9 mouse cellular contexts compared by ENCODE assay signal in genomic region chr10:70119451-70119850, GRCm38 (mm10). TPM values are rescaled to one million over a fixed set of nuclear protein-coding genes. Genes with fewer than 3 reads are reported as not detected.
DNase-seq lines count a peak whose midpoint lies in the region; ATAC-seq and TF ChIP-seq lines count a peak whose summit lies in the region.
"Had no signal": no experiment of that assay in that cellular context is flagged by ENCODE, and none has a peak within 500 bp of the region (broad histone marks: within the 10 kb centered on the region; RNA-seq: fewer than 3 reads in every experiment).

No protein-coding gene starts in this region.

- H3K9me3 ChIP-seq in forebrain, embryonic 13.5 days (replicated peaks) = no peaks in the 10 kb centered on the region
- H3K9me3 ChIP-seq in forebrain, postnatal 0 days (ENCODE audit: low read length) = no peaks in the 10 kb centered on the region
- no peaks in the 10 kb centered on the region for H3K9me3 ChIP-seq in lung, embryonic 14.5 days (ENCODE audit: low read depth, low read length)
- no peaks in the 10 kb centered on the region for H3K9me3 ChIP-seq in hindbrain, embryonic 14.5 days (ENCODE audit: control insufficient read depth, low read length)
- no peaks in the 10 kb centered on the region for H3K9me3 ChIP-seq in neural tube, embryonic 12.5 days

- no peak for DNase-seq in forebrain, postnatal 0 days
- DNase-seq in lung, embryonic 14.5 days = peak; percentile 37
- DNase-seq in lung, adult 18-20 months = no peak
- DNase-seq in hindbrain, embryonic 14.5 days (ENCODE audit: low spot score) = no peak
- no peak for DNase-seq in MN1 (ENCODE audit: low spot score)
- DNase-seq in frontal cortex, adult 2 months (ENCODE audit: extremely low spot score in 1 of 2, low spot score in 1 of 2) = no peak
- DNase-seq: kidney, adult 8-10 months had no signal

- TF ChIP-seq CTCF in forebrain, postnatal 0 days (IDR thresholded peaks at IDR 0.05; ENCODE audit: low read depth) = no peak
- no peak for TF ChIP-seq CTCF in lung, embryonic 14.5 days (IDR thresholded peaks at IDR 0.05; ENCODE audit: low read depth)

- WGBS in forebrain, embryonic 13.5 days = 30% methylated on average over 9 of the region's 9 CpGs
- WGBS in forebrain, postnatal 0 days = 32% methylated on average over 9 of the region's 9 CpGs
- 20% methylated on average over 9 of the region's 9 CpGs for WGBS in lung, embryonic 14.5 days
- 29% methylated on average over 9 of the region's 9 CpGs for WGBS in hindbrain, embryonic 14.5 days
- 30% methylated on average over 9 of the region's 9 CpGs for WGBS in neural tube, embryonic 12.5 days

- peaks cover 24% of the 10 kb centered on the region for H3K4me1 ChIP-seq in forebrain, embryonic 13.5 days
- H3K4me1 ChIP-seq in forebrain, postnatal 0 days (ENCODE audit: insufficient read depth) = peaks cover 8% of the 10 kb centered on the region; the same call in 1 of the 2 replicates
- peaks cover 16% of the 10 kb centered on the region for H3K4me1 ChIP-seq in lung, embryonic 14.5 days (ENCODE audit: insufficient read depth)
- peaks cover 39% of the 10 kb centered on the region for H3K4me1 ChIP-seq in hindbrain, embryonic 14.5 days (replicated peaks; ENCODE audit: control insufficient read depth, insufficient read depth, low read length)
- H3K4me1 ChIP-seq in neural tube, embryonic 12.5 days = peaks cover 32% of the 10 kb centered on the region

- H3K4me2 ChIP-seq in forebrain, embryonic 13.5 days = peak overlapping the region; percentile 11
- H3K4me2 ChIP-seq in forebrain, postnatal 0 days (ENCODE audit: low read depth) = no peak overlapping the region
- peak overlapping the region; percentile 37 for H3K4me2 ChIP-seq in lung, embryonic 14.5 days
- 0 out of 2 replicates have a peak overlapping the region, but pooled peaks have one; percentile 4 for H3K4me2 ChIP-seq in hindbrain, embryonic 14.5 days (replicated peaks)
- H3K4me2 ChIP-seq in neural tube, embryonic 12.5 days (replicated peaks) = no peak overlapping the region; the same call in 1 of the 2 replicates

- no peak overlapping the region for H3K9ac ChIP-seq in forebrain, embryonic 13.5 days
- H3K9ac ChIP-seq in forebrain, postnatal 0 days = no peak overlapping the region
- peak overlapping the region; percentile 3; the same call in 1 of the 2 replicates for H3K9ac ChIP-seq in lung, embryonic 14.5 days
- no peak overlapping the region; the same call in 1 of the 2 replicates for H3K9ac ChIP-seq in hindbrain, embryonic 14.5 days
- H3K9ac ChIP-seq in neural tube, embryonic 12.5 days = 0 out of 2 replicates have a peak overlapping the region, but pooled peaks have one; percentile 26

- H3K27ac ChIP-seq in forebrain, embryonic 13.5 days = 0 out of 2 replicates have a peak overlapping the region, but pooled peaks have one; percentile 32
- H3K27ac ChIP-seq in forebrain, postnatal 0 days (ENCODE audit: low read depth, low read length) = no peak overlapping the region
- H3K27ac ChIP-seq in lung, embryonic 14.5 days (ENCODE audit: low read depth) = peak overlapping the region; percentile 36; the same call in 1 of the 2 replicates
- peak overlapping the region; percentile 11 for H3K27ac ChIP-seq in hindbrain, embryonic 14.5 days
- H3K27ac ChIP-seq in neural tube, embryonic 12.5 days = peak overlapping the region; percentile 50; the same call in 1 of the 2 replicates

- ATAC-seq in forebrain, embryonic 13.5 days = no peak
- no peak for ATAC-seq in forebrain, postnatal 0 days
- no peak for ATAC-seq in lung, embryonic 14.5 days (ENCODE audit: insufficient read depth)
- no peak for ATAC-seq in hindbrain, embryonic 14.5 days (ENCODE audit: low FRiP score)
- ATAC-seq in neural tube, embryonic 12.5 days (ENCODE audit: low FRiP score, low read depth) = no peak

- no peaks in the 10 kb centered on the region for H3K27me3 ChIP-seq in forebrain, embryonic 13.5 days
- no peaks in the 10 kb centered on the region for H3K27me3 ChIP-seq in forebrain, postnatal 0 days (ENCODE audit: insufficient read depth, low read length)
- H3K27me3 ChIP-seq in lung, embryonic 14.5 days (ENCODE audit: insufficient read depth, low read length) = no peaks in the 10 kb centered on the region
- H3K27me3 ChIP-seq in hindbrain, embryonic 14.5 days (ENCODE audit: control insufficient read depth, insufficient read depth, low read length) = no peaks in the 10 kb centered on the region
- no peaks in the 10 kb centered on the region for H3K27me3 ChIP-seq in neural tube, embryonic 12.5 days (replicated peaks)

- no peak overlapping the region for H3K4me3 ChIP-seq in forebrain, embryonic 13.5 days
- H3K4me3 ChIP-seq in forebrain, postnatal 0 days (ENCODE audit: low read depth, low read length) = no peak overlapping the region
- H3K4me3 ChIP-seq in lung, embryonic 14.5 days (ENCODE audit: low read depth, low read length) = no peak overlapping the region
- H3K4me3 ChIP-seq in hindbrain, embryonic 14.5 days (replicated peaks; ENCODE audit: low read length) = no peak overlapping the region
- no peak overlapping the region for H3K4me3 ChIP-seq in neural tube, embryonic 12.5 days

- H3K36me3 ChIP-seq in forebrain, embryonic 13.5 days (ENCODE audit: poor library complexity, severe bottlenecking) = no peaks in the 10 kb centered on the region
- no peaks in the 10 kb centered on the region for H3K36me3 ChIP-seq in forebrain, postnatal 0 days (ENCODE audit: insufficient read depth)
- H3K36me3 ChIP-seq in lung, embryonic 14.5 days (ENCODE audit: insufficient read depth) = no peaks in the 10 kb centered on the region
- no peaks in the 10 kb centered on the region for H3K36me3 ChIP-seq in hindbrain, embryonic 14.5 days (replicated peaks; ENCODE audit: control insufficient read depth, insufficient read depth)
- H3K36me3 ChIP-seq in neural tube, embryonic 12.5 days = no peaks in the 10 kb centered on the region

RNA-seq across cellular contexts. Expression of gene Ccdc6, which starts 22.5 kb away (rescaled TPM):
- polyA plus RNA-seq in forebrain, embryonic 13.5 days (2015; fragmentation: Nextera tagmentation; extraction: Ambion mirVana) = 15.9 and 17.1 TPM in 2 replicates
- 24.4 and 34.2 TPM in 2 replicates for total RNA-seq in forebrain, postnatal 0 days (2014; rRNA removed)
- 16.1 and 20.8 TPM in 2 replicates for polyA plus RNA-seq in forebrain, postnatal 0 days (2015; fragmentation: Nextera tagmentation; extraction: Ambion mirVana)
- polyA plus RNA-seq in lung, embryonic 14.5 days (2014; fragmentation: Nextera tagmentation; extraction: Ambion mirVana) = 21.9 TPM in 2 replicates
- polyA plus RNA-seq in hindbrain, embryonic 14.5 days (2014; fragmentation: Nextera tagmentation; extraction: Ambion mirVana) = 29.6 and 30.1 TPM in 2 replicates
- 16.2 and 16.8 TPM in 2 replicates for polyA plus RNA-seq in neural tube, embryonic 12.5 days (2016; fragmentation: Nextera tagmentation; extraction: Ambion mirVana)
- polyA plus RNA-seq in frontal cortex, adult 2 months (2012; rRNA removed) = 22.6 and 23.7 TPM in 2 replicates

Comparison
In these comparisons a context has a peak if more than half of its experiments do, and no peak if none do; other contexts are left out.
1. H3K4me2 ChIP-seq: peak in forebrain, embryonic 13.5 days (single experiment), lung, embryonic 14.5 days (single experiment) and hindbrain, embryonic 14.5 days (single experiment); none in forebrain, postnatal 0 days (single experiment) and neural tube, embryonic 12.5 days (single experiment).
2. H3K9ac ChIP-seq: peak in lung, embryonic 14.5 days (single experiment) and neural tube, embryonic 12.5 days (single experiment); none in forebrain, embryonic 13.5 days (single experiment), forebrain, postnatal 0 days (single experiment) and hindbrain, embryonic 14.5 days (single experiment).